Mouse (Mus musculus): Measurements from ENCODE around the gene Cdhr2. TPM values are rescaled to one million over a fixed set of nuclear protein-coding genes. Genes with fewer than 3 reads are reported as not detected.

Cdhr2 gene
- under 1 TPM; 0.27 to 0.54 (median 0.37) TPM for total RNA-seq (2022)

- no peak for DNase-seq (ENCODE audit: low spot score in 2 of 2)
Measured at GRCm38 (mm10) chr13:54701243-54701642, at the start of gene Cdhr2. Cdhr2 (plus strand) TSS chr13:54701461.

DNA sequence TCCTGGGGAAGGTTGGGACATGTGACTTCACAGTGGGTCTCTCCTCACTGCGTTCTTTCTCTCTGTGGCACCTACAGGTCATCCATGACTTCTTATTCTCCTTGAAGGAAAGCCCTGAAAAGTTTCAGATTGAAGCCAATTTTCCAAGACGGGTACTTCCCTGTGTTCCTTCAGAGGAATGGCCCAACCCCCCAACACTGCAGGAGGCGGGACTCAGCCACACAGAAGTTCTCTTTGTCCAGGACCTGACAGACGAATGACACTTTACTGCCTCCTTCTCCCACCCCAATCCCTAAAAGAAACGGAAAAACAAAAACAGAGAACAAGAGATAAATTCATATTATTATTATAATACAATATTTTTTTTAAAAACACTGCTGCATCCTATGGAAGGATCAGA lies 40.4 kb upstream of the Cdhr2 start:
- DNase-seq (ENCODE audit: low spot score in 2 of 2), result no peak

GRCm38 (mm10) chr13:54661358-54661757 lies 39.9 kb upstream of the Cdhr2 start:
- DNase-seq (ENCODE audit: low spot score in 2 of 2), result no peak

DNA sequence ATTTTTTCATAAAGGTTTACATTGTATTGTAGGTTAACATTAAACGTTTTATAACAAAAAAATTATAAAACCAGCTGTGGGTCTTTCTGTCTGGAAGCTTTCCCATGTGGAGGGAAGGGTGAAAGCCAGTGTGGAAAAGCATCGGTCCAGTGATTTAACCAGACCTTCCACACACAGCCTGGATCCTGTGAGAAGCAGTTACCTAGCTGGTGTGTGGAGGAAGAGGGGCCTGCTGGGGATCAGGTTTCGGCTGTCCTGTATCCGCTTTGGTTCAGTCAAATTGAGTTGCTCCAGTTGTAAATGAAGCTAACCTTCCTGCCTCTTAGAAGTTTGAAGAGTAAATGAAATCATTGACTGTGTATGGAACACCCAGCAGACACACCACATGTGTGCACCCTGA lies 37.3 kb upstream of the Cdhr2 start:
- DNase-seq (ENCODE audit: low spot score in 2 of 2), result no peak

DNA sequence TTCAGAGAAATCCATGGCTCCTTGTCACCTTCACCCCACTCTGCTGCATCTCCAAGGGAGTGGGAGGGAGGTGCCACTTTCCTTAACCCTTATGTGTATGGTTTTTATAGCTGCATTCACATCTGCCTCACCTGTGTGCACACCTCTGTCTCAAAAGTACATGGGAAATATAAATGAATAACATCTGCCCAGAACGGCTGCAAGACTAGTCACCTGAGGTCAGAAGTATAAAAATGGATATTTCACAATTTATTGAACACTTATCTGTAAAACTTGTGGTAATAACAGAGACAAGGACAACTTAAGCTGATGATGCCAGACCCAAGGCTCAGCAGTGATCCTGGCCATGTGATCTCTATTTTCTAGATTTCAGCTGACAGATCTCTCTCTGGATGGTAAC lies 36.8 kb upstream of the Cdhr2 start:
- no peak for DNase-seq (ENCODE audit: low spot score in 2 of 2)

GRCm38 (mm10) chr13:54665062-54665461 lies 36.2 kb upstream of the Cdhr2 start:
- DNase-seq (ENCODE audit: low spot score in 2 of 2), result no peak

- no peak for DNase-seq (ENCODE audit: low spot score in 2 of 2)
Measured at GRCm38 (mm10) chr13:54670491-54670890, 30.8 kb upstream of the Cdhr2 start.

DNA sequence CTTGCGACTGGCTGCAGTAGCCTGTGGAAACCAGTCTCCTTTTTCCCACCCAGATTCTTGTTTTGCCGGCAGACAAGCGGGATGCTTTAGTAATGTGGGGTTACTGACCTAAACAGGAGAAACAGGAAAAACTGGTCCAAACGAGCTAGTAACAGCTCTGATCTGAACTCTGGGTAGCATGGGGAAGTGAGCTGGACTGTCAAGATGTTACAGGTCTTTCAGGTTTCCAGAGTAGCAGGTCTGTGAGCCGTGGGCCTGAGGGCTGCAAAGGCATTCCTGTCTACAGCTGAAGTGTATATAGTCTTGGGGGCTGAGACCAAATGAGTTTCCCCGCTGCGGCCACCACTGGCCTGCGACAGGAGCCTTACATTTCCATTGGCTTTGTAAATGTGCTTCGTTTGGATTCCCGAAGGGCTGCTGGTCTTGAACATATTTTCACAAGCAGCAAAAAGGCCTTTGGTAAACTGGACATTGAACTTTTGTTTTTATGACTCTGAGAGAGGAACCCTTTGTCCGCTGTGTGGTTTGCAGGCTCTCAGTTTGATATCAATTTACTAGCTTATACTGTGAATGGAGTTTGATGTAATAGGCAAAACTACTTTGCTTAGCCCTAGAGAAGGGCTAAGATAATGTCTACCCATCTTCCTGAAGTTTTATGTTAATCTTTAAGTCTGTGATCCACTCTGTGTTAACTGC lies 25.2 kb upstream of the Cdhr2 start:
- no peak for DNase-seq (ENCODE audit: low spot score in 2 of 2)

DNA sequence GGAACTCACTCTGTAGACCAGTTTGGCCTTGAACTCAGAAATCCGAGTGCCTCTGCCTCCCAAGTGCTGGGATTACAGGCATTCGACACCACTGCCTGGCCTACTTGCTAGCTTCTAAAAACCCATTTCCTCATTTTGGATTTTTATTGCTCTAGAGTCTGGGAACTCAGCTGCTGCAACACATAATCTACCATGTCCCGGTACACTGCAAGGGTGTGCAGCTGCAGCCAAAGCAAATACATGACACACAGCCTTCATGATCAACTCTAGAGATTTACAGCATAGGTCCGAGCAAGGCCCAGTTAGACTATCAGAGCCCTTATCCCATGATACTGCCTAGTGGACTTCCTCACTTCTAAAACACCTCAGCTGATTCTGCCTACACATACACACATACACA lies 23.0 kb upstream of the Cdhr2 start:
- no peak for DNase-seq (ENCODE audit: low spot score in 2 of 2)

DNA sequence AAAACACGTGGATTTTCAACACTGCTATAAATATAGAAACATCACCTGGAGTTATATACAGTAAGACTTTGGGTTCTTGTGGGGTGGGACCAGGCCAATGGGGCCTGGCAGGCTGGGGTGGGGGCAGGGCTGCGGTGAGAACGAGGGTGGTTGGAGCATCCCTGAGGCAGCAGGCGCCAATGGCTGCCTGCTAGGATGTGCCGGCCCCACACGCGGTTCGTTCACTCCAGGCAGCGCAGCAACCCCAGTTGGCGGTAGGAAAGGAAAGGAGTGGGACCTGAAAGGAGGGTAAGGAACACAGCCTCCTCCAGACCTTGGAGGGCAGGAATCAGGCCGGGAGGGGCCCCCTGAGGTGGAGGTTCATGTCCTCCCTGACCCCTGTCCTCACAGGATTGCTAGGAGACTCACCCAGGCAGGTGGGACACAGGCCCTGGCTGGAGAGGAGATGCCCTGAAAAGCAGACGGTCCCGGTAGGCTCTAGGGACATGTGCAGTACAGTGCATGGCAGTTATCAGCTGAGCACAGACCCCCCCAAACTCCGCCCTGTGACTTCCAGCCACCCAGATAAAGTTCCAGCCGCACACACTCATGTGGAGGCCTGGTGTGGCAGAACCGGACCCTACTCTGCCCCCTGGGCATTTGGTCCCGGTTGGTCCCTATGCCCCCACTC lies 20.9 kb upstream of the Cdhr2 start:
- no peak for DNase-seq (ENCODE audit: low spot score in 2 of 2)

DNA sequence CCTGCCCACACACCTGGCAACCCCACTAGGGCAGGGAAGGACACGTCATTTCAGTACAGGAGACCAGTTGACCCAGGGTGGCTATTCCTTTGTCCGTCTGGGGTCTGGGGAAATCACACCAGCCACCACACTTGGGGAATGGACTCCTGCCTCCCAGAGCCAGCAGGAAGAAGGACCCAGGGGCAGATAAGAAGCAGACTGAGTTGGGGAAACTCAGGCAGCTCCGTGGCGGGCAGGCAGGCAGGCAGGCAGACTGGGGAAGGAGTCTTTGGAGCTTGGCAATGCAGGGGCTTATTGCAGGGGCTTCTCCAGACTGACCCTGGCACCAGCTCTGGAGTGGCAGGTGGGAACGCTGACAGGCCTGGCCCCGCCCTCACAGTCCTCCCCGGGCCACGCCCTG lies 20.0 kb upstream of the Cdhr2 start:
- no peak for DNase-seq (ENCODE audit: low spot score in 2 of 2)

DNA sequence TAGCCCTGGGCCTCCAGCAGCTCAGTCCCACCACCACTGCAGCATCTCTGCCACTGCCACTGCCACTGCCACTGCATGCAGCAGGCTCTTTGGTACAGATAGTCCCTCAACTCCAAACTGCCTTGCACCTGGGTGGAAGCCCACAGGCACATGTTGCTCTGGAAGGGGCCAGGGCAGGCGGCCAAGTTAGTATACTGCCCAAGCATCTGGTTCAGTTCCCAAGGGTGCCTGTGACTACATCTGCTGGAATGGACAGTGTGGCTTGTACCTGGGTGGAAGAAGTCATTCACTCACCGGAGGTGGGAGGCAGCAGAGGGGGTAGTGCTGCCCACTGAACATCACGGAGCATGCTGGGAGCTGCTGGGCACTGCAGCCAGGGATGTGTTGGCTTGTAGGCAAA lies 18.0 kb upstream of the Cdhr2 start:
- no peak for DNase-seq (ENCODE audit: low spot score in 2 of 2)

- no peak for DNase-seq (ENCODE audit: low spot score in 2 of 2)
Measured at GRCm38 (mm10) chr13:54684140-54684896, 16.9 kb upstream of the Cdhr2 start.

DNA sequence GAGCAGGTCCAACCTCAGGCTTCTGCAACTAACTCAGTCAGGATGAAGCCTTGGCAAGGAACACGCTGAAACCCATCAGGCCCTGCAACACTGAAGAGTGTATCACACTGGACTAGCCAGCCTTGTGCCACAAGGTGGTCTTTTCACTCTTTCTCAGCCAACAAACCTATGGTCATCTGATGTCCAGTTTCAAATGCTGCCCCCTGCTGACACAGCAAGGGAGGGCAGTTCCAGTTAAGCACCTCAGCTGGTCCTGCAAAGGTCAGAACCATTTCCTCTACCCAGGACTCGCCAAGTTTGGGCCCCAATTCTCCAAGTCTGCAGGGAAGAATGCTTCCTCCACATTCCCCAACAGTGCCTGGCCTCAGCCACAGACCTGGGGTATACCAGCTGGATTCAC lies 16.1 kb upstream of the Cdhr2 start:
- DNase-seq (ENCODE audit: low spot score in 2 of 2), result no peak

DNA sequence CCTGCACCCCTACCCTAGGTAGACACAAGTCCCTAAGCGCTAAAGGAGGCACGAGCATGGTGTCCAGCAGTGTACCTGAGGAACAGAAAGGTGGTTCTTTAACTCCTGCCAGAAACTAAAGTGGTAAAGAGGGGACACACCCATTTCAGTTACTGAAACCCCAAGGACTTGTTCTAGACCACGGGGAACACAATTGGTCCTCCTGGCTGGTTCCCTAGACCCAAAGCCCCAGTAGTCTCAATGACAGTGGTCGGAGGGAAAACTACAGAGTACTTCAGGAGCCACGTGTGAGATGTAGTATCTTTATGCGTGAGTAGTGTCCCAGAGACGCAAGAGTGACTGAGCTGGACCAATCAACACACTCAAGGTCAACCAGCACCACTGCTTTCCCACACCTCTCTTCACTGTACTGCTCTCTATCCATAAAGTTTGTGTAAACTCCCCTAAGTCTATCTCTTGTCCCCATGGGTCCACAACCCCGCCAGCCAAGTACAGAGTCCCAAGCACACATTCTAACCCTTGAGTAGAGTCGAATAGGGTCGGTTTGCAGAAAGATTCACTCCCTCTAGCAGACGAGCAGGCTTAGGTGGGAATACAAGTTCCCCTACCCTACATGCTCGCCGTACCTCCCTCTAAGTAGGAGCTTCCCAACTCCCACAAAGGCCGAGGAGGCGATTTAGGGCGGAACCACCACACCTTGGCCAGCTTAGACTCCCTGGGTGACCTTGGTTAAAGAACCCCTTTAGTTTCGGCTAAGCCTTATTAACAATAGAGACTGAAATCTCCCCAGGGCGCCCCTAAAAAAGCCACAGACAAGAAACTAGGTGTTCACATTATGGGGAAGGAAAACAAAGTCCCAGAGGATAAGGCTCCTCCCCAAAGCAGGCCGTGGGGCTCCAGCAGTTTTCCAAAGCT lies 14.9 kb upstream of the Cdhr2 start:
- no peak for DNase-seq (ENCODE audit: low spot score in 2 of 2)

GRCm38 (mm10) chr13:54687096-54687495 lies 14.2 kb upstream of the Cdhr2 start:
- DNase-seq (ENCODE audit: low spot score in 2 of 2), result peak; percentile 67 to 71

DNA sequence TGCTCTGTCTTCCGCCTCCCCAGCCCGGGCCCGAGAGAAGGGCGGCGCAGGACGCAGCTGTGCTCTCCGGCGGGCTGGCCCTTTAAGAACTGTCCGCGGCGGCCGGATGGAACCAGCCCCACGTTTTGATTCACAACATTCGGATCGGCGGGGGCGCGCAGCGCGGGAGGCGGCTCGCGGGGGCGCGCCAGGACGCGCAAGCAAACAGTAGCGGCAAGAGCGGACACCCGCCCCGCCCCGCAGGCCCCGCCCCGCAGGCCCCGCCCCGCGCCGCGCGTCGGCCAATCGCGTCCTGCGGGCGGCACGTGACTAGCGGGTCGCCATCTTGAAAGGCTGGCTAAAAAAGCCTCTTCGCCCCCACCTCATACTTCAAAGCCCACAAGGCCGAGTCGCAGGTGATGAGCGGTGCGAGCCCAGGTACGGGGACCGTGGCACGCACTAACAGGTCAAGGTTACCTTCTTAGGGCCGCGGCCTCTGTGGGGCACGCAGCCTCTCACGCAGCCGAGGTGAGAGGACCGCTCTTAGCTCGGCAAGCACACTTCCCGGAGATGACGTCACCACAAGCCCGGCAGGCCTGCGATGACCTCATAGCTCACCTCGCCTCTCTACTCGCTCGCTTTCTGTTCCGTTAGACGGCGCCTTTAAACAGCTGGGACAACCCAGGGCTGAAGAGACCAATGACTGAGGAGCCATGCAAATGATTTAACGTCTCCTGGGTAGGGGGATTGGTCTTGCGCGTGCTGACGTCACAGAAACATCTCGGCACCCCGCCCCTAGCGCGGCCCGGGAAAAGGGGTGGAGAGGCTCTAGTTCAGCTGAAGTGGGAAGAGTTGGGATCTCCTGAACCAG lies 13.5 kb upstream of the Cdhr2 start:
- peak; percentile 95 to 96 for DNase-seq (ENCODE audit: low spot score in 2 of 2)

DNA sequence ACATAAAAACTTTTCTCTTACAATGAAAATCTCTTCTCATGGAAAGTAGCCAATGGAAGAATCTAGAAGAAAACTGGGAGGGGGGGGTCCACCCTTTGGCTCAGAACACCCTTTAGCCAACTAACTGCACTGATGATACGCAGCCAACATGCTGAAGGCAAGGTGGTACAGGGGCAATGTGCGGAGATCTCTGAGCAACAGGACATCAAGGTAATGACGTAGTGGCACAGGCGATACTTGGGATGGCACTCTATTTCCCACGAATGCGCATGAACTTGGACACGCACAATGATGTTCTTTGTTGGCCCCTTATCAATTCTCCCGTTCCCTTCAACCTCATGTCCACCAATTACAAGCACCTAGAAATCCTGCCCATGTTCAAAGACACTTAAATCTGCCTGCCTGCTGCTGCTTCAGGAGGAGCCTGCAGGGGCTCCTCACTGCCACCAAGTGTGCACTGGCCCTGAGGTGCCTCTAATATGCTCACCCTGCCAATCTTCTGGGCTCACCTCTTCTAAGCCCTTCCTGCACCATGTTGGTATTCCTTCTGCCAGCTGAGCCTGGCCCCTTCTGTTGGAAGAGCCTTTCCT lies 11.0 kb upstream of the Cdhr2 start:
- DNase-seq (ENCODE audit: low spot score in 2 of 2), result no peak

GRCm38 (mm10) chr13:54691737-54692136 lies 9.5 kb upstream of the Cdhr2 start:
- no peak for DNase-seq (ENCODE audit: low spot score in 2 of 2)
